Mouse (Mus musculus) intestine, embryonic 16.5 days (tissue): ENCODE data around the gene Rps16. TPM values are rescaled to one million over a fixed set of nuclear protein-coding genes. Genes with fewer than 3 reads are reported as not detected.

Experiments
- ATAC-seq: fragments of 200-750 bp; cut with Nextera tagmentation; 2 replicates; pipeline ENCODE4 v1.8.0; 2017; ENCODE audit warnings: moderate TSS enrichment, moderate library complexity
- H3K27ac ChIP-seq: fragments of 300-500 bp; sonication (generic); 2 replicates; pipeline ENCODE4 v1.5.1; 2014; ENCODE audit warnings: mild to moderate bottlenecking, low read length
- H3K27me3 ChIP-seq: fragments of 300-500 bp; sonication (generic); replicated peaks from 2 replicates; pipeline ENCODE4 v1.6.1; 2014; ENCODE audit warnings: low read length, control low read depth, mixed read lengths; ENCODE audit not compliant: control insufficient read depth, insufficient read depth
- H3K36me3 ChIP-seq: fragments of 300-500 bp; sonication (generic); 2 replicates; pipeline ENCODE4 v1.6.1; 2014; ENCODE audit warnings: low read length, control low read depth; ENCODE audit not compliant: control insufficient read depth, insufficient read depth
- H3K4me1 ChIP-seq: fragments of 300-500 bp; sonication (generic); 2 replicates; pipeline ENCODE4 v1.6.1; 2014; ENCODE audit warnings: low read length, control low read depth, mixed read lengths; ENCODE audit not compliant: control insufficient read depth, insufficient read depth
- H3K4me2 ChIP-seq: fragments of 300-500 bp; sonication (generic); 2 replicates; pipeline ENCODE4 v1.6.1; 2014; ENCODE audit warnings: low read depth, low read length, control low read depth
- H3K4me3 ChIP-seq: fragments of 300-500 bp; sonication (generic); 2 replicates; pipeline ENCODE4 v1.5.1; 2014; ENCODE audit warnings: mild to moderate bottlenecking, low read length
- H3K9ac ChIP-seq: fragments of 300-500 bp; sonication (generic); 2 replicates; pipeline ENCODE4 v1.6.1; 2014; ENCODE audit warnings: low read depth, low read length
- H3K9me3 ChIP-seq: fragments of 300-500 bp; sonication (generic); 2 replicates; pipeline ENCODE4 v1.6.1; 2016; ENCODE audit warnings: low read length, control low read depth; ENCODE audit not compliant: control insufficient read depth
- WGBS: fragments of 180-500 bp; shearing (Covaris S2); extraction: QIAGEN DNeasy Blood & Tissue Kit; methylation state at CpG from one replicate; pipeline ENCODE4 v1.1.7; 2014; 5-methylcytosine and 5-hydroxymethylcytosine counted together
- polyA plus RNA-seq: library from polyadenylated mRNA; unstranded; fragments of >200 nt; fragmentation: Nextera tagmentation; extraction: Ambion mirVana; gene quantifications from 2 replicates; pipeline ENCODE4 v1.2.1, GENCODE M21; 2015

Rps16 gene
- polyA plus RNA-seq, 1 experiment from 2014 or later: 1,010 TPM

GRCm38 (mm10) chr7:28341381-28341780 is 9.1 kb upstream of the Rps16 start:
- Histone ChIP-seq H3K9ac (no peak overlapping the region), H3K4me1 (peaks cover 17% of the 10 kb centered on the region), H3K27ac (peak overlapping the region; percentile 24; the same call in 1 of the 2 replicates), H3K36me3 (no peaks in the 10 kb centered on the region), H3K9me3 (no peaks in the 10 kb centered on the region), H3K4me3 (no peak overlapping the region), H3K27me3 (no peaks in the 10 kb centered on the region), H3K4me2 (no peak overlapping the region)
- peak; percentile 22; the same call in 1 of the 2 replicates for ATAC-seq
- WGBS: 18% methylated on average over 7 of the region's 7 CpGs

GRCm38 (mm10) chr7:28344637-28345036 is 5.8 kb upstream of the Rps16 start:
- 4% methylated on average over 4 of the region's 4 CpGs for WGBS
- Histone ChIP-seq H3K4me1 (peaks cover 15% of the 10 kb centered on the region), H3K36me3 (no peaks in the 10 kb centered on the region), H3K9ac (no peak overlapping the region), H3K4me2 (no peak overlapping the region), H3K4me3 (no peak overlapping the region), H3K9me3 (no peaks in the 10 kb centered on the region), H3K27ac (no peak overlapping the region), H3K27me3 (no peaks in the 10 kb centered on the region)
- no peak for ATAC-seq

DNA sequence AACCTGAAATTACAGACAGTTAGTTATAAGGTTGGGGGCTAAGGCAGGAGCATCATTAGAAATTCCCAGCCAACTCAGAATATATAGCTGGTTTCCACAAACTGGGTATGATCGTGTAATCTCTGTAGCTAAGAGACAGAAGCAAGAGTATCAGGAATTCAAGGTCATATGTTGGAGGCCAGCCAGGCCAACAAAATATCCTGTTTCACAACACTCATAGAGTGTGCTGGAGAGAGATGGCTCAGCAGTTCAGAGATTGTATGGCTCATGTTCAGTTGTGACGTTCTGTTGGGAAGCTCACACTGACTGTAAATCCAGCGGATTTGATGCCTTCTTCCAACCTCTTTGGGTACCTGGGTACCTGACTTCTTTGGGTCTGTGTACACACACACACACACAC is 2.7 kb upstream of the Rps16 start:
- peaks cover 5% of the 10 kb centered on the region for H3K36me3 ChIP-seq
- H3K4me2 ChIP-seq: no peak overlapping the region
- H3K9ac ChIP-seq: no peak overlapping the region
- 64% methylated on average over 3 of the region's 3 CpGs for WGBS
- no peak overlapping the region for H3K4me3 ChIP-seq
- peaks cover 17% of the 10 kb centered on the region for H3K4me1 ChIP-seq
- H3K27me3 ChIP-seq: no peaks in the 10 kb centered on the region
- H3K27ac ChIP-seq: no peak overlapping the region
- H3K9me3 ChIP-seq: no peaks in the 10 kb centered on the region
- ATAC-seq: no peak

- WGBS: 87% methylated on average over 7 of the region's 7 CpGs
- no peak overlapping the region for H3K4me2 ChIP-seq
- H3K4me1 ChIP-seq: peaks cover 17% of the 10 kb centered on the region
- no peak overlapping the region for H3K27ac ChIP-seq
- ATAC-seq: no peak
- H3K27me3 ChIP-seq: no peaks in the 10 kb centered on the region
- no peak overlapping the region for H3K9ac ChIP-seq
- no peaks in the 10 kb centered on the region for H3K9me3 ChIP-seq
- H3K4me3 ChIP-seq: no peak overlapping the region
- H3K36me3 ChIP-seq: peaks cover 13% of the 10 kb centered on the region
Measured at GRCm38 (mm10) chr7:28348601-28349000, 1.9 kb upstream of the Rps16 start.

DNA sequence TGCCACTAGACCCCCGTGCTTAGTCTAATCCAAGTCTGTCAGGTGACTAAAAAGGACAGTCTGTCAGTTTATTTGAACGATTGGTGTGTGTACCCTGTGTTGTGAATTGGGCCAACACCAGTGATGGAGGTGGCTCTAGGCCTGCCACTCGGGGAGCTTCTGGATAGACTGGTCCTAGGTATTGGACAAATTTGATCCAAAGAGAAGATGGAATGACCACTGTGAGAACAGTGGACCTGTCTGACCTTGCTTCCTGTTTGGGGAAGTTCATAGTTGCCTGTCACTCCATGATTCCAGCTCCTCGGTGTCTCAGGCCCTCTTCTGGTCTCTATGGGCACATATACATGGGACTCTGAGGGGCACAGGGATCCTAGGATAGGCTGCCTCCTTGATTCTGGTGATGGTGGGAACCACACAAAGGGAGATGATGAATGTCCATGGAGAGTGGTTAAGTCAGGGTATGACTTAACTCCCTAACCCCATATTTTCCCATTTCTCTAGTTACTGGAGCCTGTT is 1.3 kb downstream of the Rps16 start:
- H3K9ac ChIP-seq: peak overlapping the region; percentile 99

GRCm38 (mm10) chr7:28353267-28353666 is 2.8 kb downstream of the Rps16 start:
- no peaks in the 10 kb centered on the region for H3K27me3 ChIP-seq
- 95% methylated on average over 2 of the region's 2 CpGs for WGBS
- H3K27ac ChIP-seq: no peak overlapping the region
- H3K36me3 ChIP-seq: peaks cover 27% of the 10 kb centered on the region
- ATAC-seq: no peak
- no peak overlapping the region for H3K4me3 ChIP-seq
- H3K9me3 ChIP-seq: no peaks in the 10 kb centered on the region
- no peak overlapping the region; the same call in 1 of the 2 replicates for H3K9ac ChIP-seq
- H3K4me1 ChIP-seq: peaks cover 34% of the 10 kb centered on the region
- no peak overlapping the region for H3K4me2 ChIP-seq

More for the DNA sequence above, 1.3 kb downstream of the Rps16 start:
- peak overlapping the region; percentile 80; the same call in 1 of the 2 replicates for H3K27ac ChIP-seq
- no peaks in the 10 kb centered on the region for H3K27me3 ChIP-seq
- peaks cover 27% of the 10 kb centered on the region for H3K36me3 ChIP-seq
- WGBS: 28% methylated on average over 4 of the region's 4 CpGs
- H3K9me3 ChIP-seq: no peaks in the 10 kb centered on the region
- peaks cover 19% of the 10 kb centered on the region for H3K4me1 ChIP-seq
- peak overlapping the region; percentile 90 for H3K4me3 ChIP-seq
- H3K4me2 ChIP-seq: peak overlapping the region; percentile 86
- no peak for ATAC-seq

- H3K4me3 ChIP-seq: no peak overlapping the region
- no peaks in the 10 kb centered on the region for H3K27me3 ChIP-seq
- peaks cover 41% of the 10 kb centered on the region for H3K4me1 ChIP-seq
- peaks cover 27% of the 10 kb centered on the region for H3K36me3 ChIP-seq
- H3K9ac ChIP-seq: no peak overlapping the region
- 66% methylated on average over 3 of the region's 3 CpGs for WGBS
- H3K4me2 ChIP-seq: no peak overlapping the region
- no peak overlapping the region for H3K27ac ChIP-seq
- no peaks in the 10 kb centered on the region for H3K9me3 ChIP-seq
- ATAC-seq: no peak
Measured at GRCm38 (mm10) chr7:28354113-28354581, 3.7 kb downstream of the Rps16 start.

- Histone ChIP-seq H3K4me3 (no peak overlapping the region), H3K9ac (no peak overlapping the region), H3K36me3 (peaks cover 27% of the 10 kb centered on the region), H3K9me3 (no peaks in the 10 kb centered on the region), H3K4me1 (peaks cover 37% of the 10 kb centered on the region), H3K27me3 (no peaks in the 10 kb centered on the region), H3K27ac (no peak overlapping the region), H3K4me2 (no peak overlapping the region)
- WGBS: 93% methylated on average over 3 of the region's 3 CpGs
- ATAC-seq: no peak
Measured at GRCm38 (mm10) chr7:28354596-28354995, 4.1 kb downstream of the Rps16 start.

- Histone ChIP-seq H3K4me1 (peaks cover 34% of the 10 kb centered on the region), H3K9me3 (no peaks in the 10 kb centered on the region), H3K36me3 (peaks cover 29% of the 10 kb centered on the region), H3K4me2 (no peak overlapping the region), H3K27ac (no peak overlapping the region), H3K27me3 (no peaks in the 10 kb centered on the region), H3K4me3 (no peak overlapping the region), H3K9ac (no peak overlapping the region)
- 86% methylated on average over 3 of the region's 3 CpGs for WGBS
- ATAC-seq: no peak
Measured at GRCm38 (mm10) chr7:28355221-28355620, 4.8 kb downstream of the Rps16 start.

- 8% methylated on average over 5 of the region's 5 CpGs for WGBS
- H3K4me1 ChIP-seq: peaks cover 26% of the 10 kb centered on the region
- no peak overlapping the region for H3K9ac ChIP-seq
- no peak overlapping the region for H3K4me3 ChIP-seq
- no peaks in the 10 kb centered on the region for H3K27me3 ChIP-seq
- no peak overlapping the region for H3K4me2 ChIP-seq
- peaks cover 36% of the 10 kb centered on the region for H3K36me3 ChIP-seq
- peak overlapping the region; percentile 60 for H3K27ac ChIP-seq
- no peaks in the 10 kb centered on the region for H3K9me3 ChIP-seq
- ATAC-seq: peak; percentile 32
Measured at GRCm38 (mm10) chr7:28356981-28357380, 6.5 kb downstream of the Rps16 start.
